Mouse (Mus musculus) ovary, adult 2 months (tissue): ENCODE data around the gene Rps6ka3. TPM values are rescaled to one million over a fixed set of nuclear protein-coding genes. Genes with fewer than 3 reads are reported as not detected.

Experiments
- polyA plus RNA-seq: library from polyadenylated mRNA; depleted of rRNA; stranded (reverse); fragments of >200 nt; gene quantifications from 2 replicates; pipeline ENCODE4 v1.2.3, GENCODE M21; 2012; rRNA removed

The Rps6ka3 gene
- 14.4 and 15.7 TPM in 2 replicates for polyA plus RNA-seq

DNA sequence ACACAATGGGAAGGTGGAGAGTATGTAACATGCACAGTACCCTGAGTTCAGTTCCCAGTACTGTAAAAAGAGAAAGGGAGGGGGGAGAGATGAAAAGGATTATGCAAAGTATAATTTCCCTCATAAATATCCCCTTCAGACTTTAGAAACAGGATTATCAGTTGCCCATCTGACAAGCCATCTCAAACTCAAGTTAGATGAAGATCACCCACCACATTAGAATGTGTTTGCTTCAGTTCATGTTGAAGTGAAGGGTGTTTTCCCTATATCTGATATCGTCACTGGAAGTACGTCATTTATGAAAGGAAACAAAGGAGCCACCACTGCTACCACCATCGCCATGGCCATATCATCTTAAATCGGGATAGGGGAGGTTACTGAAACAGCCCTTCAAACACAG is at the start of gene Rps6ka3:
Gene Rps6ka3, plus strand, starts transcription at position 301 of the 400 bp plus-strand sequence.

DNA sequence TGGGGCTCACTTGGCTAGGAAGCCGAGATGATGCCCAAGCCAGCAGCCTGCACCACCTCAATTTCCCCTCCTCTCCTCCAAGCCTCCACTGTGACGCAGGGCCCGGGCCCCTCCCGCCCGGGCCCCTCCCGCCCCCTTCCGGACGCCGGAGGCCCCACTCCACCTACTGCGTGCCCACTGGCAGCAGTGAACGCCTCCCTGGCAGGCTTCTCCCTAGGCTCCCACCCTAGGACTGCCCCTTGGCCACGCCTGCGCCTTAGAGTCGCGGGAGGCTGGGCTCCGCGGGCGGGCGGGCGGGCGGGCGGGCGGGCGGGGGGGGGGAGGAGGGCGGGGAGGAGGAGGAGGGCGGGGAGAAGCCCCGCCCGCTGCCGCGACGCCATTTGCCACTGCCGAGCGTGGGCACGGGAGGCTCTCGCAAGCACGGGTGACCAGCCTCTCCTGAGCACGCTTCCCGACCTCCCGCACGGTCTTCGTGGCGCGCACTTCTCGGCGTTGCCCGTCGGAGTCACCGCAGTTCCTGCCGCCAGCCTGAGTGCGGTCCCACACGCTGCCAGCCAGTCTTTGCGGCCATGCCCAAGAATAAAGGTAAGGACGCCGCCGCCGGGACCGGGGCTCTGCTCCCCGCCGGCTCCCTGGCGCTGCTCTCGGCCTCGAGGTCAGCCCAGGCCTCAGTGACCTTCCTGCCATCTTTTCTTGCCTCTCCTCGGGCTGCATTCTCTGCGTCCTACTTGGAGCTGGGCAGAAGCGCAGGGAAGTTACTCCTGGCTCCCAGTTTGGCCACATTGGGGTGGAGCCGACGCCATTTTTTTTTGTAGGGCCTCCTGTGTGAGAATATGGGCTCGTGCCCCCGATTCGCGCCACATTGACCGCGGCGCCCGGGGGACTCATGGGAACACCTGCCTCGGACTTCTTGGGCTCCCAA is 162.0 kb downstream of the Rps6ka3 start, which contains the start of gene Eif1ax:
Gene Eif1ax, plus strand, starts transcription at position 348 of the 922 bp plus-strand sequence.

DNA sequence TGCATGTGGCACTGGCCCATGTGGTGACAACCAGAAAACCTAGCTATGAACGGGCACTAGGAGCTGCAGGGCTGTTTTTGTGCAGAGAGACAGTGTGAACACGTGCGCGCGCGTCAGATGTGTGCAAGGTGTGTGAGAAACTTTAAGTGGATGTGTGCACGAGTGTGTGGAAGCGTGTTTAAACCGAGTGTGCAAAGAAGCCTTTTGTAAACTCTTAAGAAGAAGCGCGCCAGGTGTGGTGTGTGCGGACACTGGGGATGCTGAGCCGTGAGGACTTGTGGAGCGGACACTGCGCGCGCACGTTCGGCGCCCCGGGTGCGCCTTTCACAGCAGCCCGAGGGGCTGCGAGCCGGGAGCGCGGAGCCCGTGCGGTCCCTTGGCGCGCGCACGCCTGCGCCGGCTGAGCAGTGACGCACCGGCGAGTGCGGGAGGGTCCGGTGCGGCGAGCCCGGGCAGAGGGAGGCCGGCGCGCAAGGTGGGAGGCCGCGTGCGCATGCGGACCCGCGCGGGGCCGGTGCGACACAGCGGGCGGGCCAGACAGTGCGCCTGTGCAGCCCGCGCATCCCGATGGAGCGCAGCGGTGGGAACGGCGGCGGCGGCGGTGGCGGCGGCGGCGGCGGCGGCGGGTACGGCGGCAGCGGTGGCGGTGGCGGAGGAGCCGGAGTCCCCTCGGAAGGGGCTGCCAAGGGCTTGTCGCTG is 204.2 kb downstream of the Rps6ka3 start, which contains the start of gene Map7d2:
Gene Map7d2, plus strand, starts transcription at position 443 of the 699 bp plus-strand sequence.

Other genes starting within 250 kb of the Rps6ka3 start
- 63.0 and 210 TPM in 2 replicates for gene Eif1ax, start 161.9 kb downstream of the Rps6ka3 start, polyA plus RNA-seq
- gene Map7d2, start 204.3 kb downstream of the Rps6ka3 start, polyA plus RNA-seq, result 0.11 and 0.15 TPM in 2 replicates